Mouse (Mus musculus) urinary bladder, adult 2 months (tissue): ENCODE results near the gene Stat5a. TPM values are rescaled to one million over a fixed set of nuclear protein-coding genes. Genes with fewer than 3 reads are reported as not detected.

Experiments used
- polyA plus RNA-seq: library from polyadenylated mRNA; depleted of rRNA; stranded (reverse); fragments of >200 nt; gene quantifications from 2 replicates; pipeline ENCODE4 v1.2.3, GENCODE M21; 2012; rRNA removed

The Stat5a gene
- polyA plus RNA-seq, 1 experiment: 9.0 TPM

Other genes with a start within 250 kb of the Stat5a start
- 54.8 and 55.4 TPM in 2 replicates for gene Nkiras2, start 240.1 kb upstream of the Stat5a start, polyA plus RNA-seq
- 118 and 123 TPM in 2 replicates for gene Dnajc7, start 239.2 kb upstream of the Stat5a start, polyA plus RNA-seq
- gene Zfp385c, start 166.9 kb upstream of the Stat5a start, polyA plus RNA-seq: 0.54 and 0.65 TPM in 2 replicates
- gene Dhx58, start 155.1 kb upstream of the Stat5a start, polyA plus RNA-seq: 5.6 and 6.5 TPM in 2 replicates
- 28.4 and 30.5 TPM in 2 replicates for gene Kat2a, start 146.9 kb upstream of the Stat5a start, polyA plus RNA-seq
- 0.11 and 0.37 TPM in 2 replicates for gene Hspb9, start 145.5 kb upstream of the Stat5a start, polyA plus RNA-seq
- gene Rab5c, start 121.1 kb upstream of the Stat5a start, polyA plus RNA-seq: 148 and 160 TPM in 2 replicates
- 0.01 and 0.04 TPM in 2 replicates for gene Kcnh4, start 99.4 kb upstream of the Stat5a start, polyA plus RNA-seq
- 0.15 TPM in 1 of 2 replicates, not detected in the other for gene Hcrt, start 96.4 kb upstream of the Stat5a start, polyA plus RNA-seq
- gene Ghdc, start 88.4 kb upstream of the Stat5a start, polyA plus RNA-seq: 16.7 and 20.5 TPM in 2 replicates
- gene Stat5b, start 8.6 kb upstream of the Stat5a start, polyA plus RNA-seq: 18.1 and 21.5 TPM in 2 replicates
- 91.2 and 103 TPM in 2 replicates for gene Stat3, start 80.2 kb downstream of the Stat5a start, polyA plus RNA-seq
- 284 and 420 TPM in 2 replicates for gene Cavin1, start 111.5 kb downstream of the Stat5a start, polyA plus RNA-seq
- 66.9 and 74.1 TPM in 2 replicates for gene Atp6v0a1, start 150.1 kb downstream of the Stat5a start, polyA plus RNA-seq
- gene Naglu, start 210.7 kb downstream of the Stat5a start, polyA plus RNA-seq: 27.2 and 29.0 TPM in 2 replicates
- gene Hsd17b1, start 219.1 kb downstream of the Stat5a start, polyA plus RNA-seq: 0.56 and 0.57 TPM in 2 replicates
- gene Coasy, start 223.2 kb downstream of the Stat5a start, polyA plus RNA-seq: 25.8 and 38.8 TPM in 2 replicates
- gene Mlx, start 227.9 kb downstream of the Stat5a start, polyA plus RNA-seq: 34.1 and 38.0 TPM in 2 replicates
- 7.1 and 7.9 TPM in 2 replicates for gene Psmc3ip, start 236.1 kb downstream of the Stat5a start, polyA plus RNA-seq